Mouse (Mus musculus) erythroblast, adult 5-6 weeks (primary cell): ENCODE measurements around the gene Hes1. TPM values are rescaled to one million over a fixed set of nuclear protein-coding genes. Genes with fewer than 3 reads are reported as not detected.
"Not testable (repeated sequence)": the region's sequence is repeated elsewhere in the genome, so short reads cannot be mapped to it uniquely, and the experiment has no call there.

ENCODE experiments used
- ATAC-seq: replicated peaks from 2 replicates; pipeline ENCODE4 v1.8.0; 2016; ENCODE audit warnings: moderate number of reproducible peaks, mild to moderate bottlenecking, moderate TSS enrichment, inconsistent platforms; ENCODE audit not compliant: poor library complexity, low FRiP score, severe bottlenecking
- total RNA-seq, 2 experiments: library from RNA; stranded (forward) in 1 of 2; stranded (reverse) in 1 of 2; fragments of 150-400 nt in 1 of 2; fragments of 200-764, 138-1000 nt in 1 of 2; gene quantifications; 2 replicates each; pipeline versions ENCODE4 v1.2.3 to v1.2.4; 2015 to 2017; ENCODE audit warnings: low replicate concordance in 2 of 2

The Hes1 gene
- total RNA-seq, 2 experiments from 2014 or later: 0.26 TPM; not detected in 1

GRCm38 (mm10) chr16:30108167-30108566 lies 44.0 kb downstream of the Hes1 start:
- not testable (repeated sequence) for ATAC-seq

- no peak for ATAC-seq
Observed at GRCm38 (mm10) chr16:30110466-30110865, 46.3 kb downstream of the Hes1 start.

- ATAC-seq: no peak
Observed at GRCm38 (mm10) chr16:30111069-30111468, 46.9 kb downstream of the Hes1 start.

- no peak for ATAC-seq
Observed at GRCm38 (mm10) chr16:30111566-30111965, 47.4 kb downstream of the Hes1 start.

GRCm38 (mm10) chr16:30113170-30113569 lies 49.0 kb downstream of the Hes1 start:
- no peak for ATAC-seq

GRCm38 (mm10) chr16:30113800-30114199 lies 49.6 kb downstream of the Hes1 start:
- no peak for ATAC-seq

GRCm38 (mm10) chr16:30114451-30114850 lies 50.3 kb downstream of the Hes1 start:
- no peak for ATAC-seq

Other genes starting within 250 kb of the Hes1 start
- gene Cpn2, start 203.1 kb downstream of the Hes1 start, total RNA-seq (2015; ENCODE audit: low replicate concordance): not detected in 2 replicates
- gene Cpn2, start 203.1 kb downstream of the Hes1 start, total RNA-seq (2017; ENCODE audit: low replicate concordance): not detected in 2 replicates
- not detected in 2 replicates for gene Lrrc15, start 218.9 kb downstream of the Hes1 start, total RNA-seq (2015; ENCODE audit: low replicate concordance)
- gene Lrrc15, start 218.9 kb downstream of the Hes1 start, total RNA-seq (2017; ENCODE audit: low replicate concordance): 0.09 TPM in 1 of 2 replicates, not detected in the other
- gene Gp5, start 246.4 kb downstream of the Hes1 start, total RNA-seq (2015; ENCODE audit: low replicate concordance): 1.0 TPM in 1 of 2 replicates, not detected in the other
- gene Gp5, start 246.4 kb downstream of the Hes1 start, total RNA-seq (2017; ENCODE audit: low replicate concordance): 0.77 and 2.1 TPM in 2 replicates